Mouse (Mus musculus): Measurements from ENCODE around the gene Cd8b1. TPM values are rescaled to one million over a fixed set of nuclear protein-coding genes. Genes with fewer than 3 reads are reported as not detected.
"Not testable (repeated sequence)": the region's sequence is repeated elsewhere in the genome, so short reads cannot be mapped to it uniquely, and the experiment has no call there.

The Cd8b1 gene
- total RNA-seq (2014; fragmentation: Nextera tagmentation) = not detected in 2 replicates
- total RNA-seq (2017) = not detected in 2 replicates

DNA sequence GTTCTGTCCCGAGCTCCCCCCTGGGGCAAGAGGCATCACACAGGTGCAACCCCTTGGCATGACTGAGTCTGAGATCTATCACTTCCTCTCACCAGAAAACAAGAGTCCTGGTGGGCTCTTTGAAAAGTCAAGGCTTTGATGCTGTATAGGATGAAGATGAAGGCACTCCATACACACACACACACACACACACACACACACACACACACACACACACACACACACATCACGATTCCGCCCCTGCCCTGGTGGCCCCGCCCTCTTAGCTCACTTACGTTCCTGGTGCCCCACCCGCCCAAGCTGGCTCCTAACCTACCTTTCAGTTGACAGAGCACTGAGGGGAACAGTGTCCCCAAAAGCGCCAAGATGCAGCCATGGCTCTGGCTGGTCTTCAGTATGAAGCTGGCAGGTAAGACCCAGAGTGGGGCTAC, at the start of gene Cd8b1:
Gene Cd8b1 (plus strand): TSS at position 298 of the 431 bp plus-strand sequence.
- ATAC-seq (replicated peaks; ENCODE audit: poor library complexity, severe bottlenecking) = no peak

- ATAC-seq (replicated peaks; ENCODE audit: poor library complexity, severe bottlenecking) = no peak
Measured at GRCm38 (mm10) chr6:71273715-71274114, 48.9 kb upstream of the Cd8b1 start.

DNA sequence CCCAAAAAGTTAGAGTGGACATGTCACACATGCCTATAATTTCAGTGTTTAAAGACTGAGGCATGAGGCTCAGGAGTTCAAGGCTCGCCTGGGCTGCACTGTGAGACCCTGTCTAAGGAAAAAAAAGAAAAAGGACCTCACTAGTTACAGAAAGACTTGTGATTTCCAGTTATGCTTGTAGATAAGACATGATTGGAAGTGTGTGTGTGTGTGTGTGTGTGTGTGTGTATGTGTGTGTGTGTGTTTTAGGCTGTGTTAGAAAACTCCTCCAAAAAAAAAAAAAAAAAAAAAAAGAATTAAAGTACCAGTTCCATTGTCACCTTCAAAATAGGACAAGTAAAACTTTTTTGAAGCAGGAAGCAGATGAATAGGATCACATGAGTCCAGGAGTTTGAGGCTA, 48.0 kb upstream of the Cd8b1 start:
- no peak for ATAC-seq (replicated peaks; ENCODE audit: poor library complexity, severe bottlenecking)

DNA sequence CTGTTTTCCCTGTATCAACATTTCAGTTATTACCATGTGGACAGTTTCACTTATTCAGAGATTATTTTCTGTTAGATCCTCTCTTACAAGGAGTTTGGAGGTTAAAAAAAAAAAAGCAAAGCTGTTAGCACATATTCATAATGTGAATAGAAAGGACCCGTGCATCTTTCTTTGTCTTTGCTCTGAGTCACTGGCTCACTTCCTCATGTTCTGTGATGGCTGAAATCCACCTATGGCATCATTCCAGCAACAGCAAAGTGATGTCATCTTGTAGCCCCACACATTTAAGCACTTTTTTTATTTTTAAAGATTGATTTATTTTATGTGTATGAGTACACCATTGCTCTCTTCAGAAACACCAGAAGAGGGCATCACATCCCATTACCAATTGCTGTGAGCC, 43.2 kb upstream of the Cd8b1 start:
- ATAC-seq (replicated peaks; ENCODE audit: poor library complexity, severe bottlenecking) = peak; percentile 96

- peak; percentile 80 for ATAC-seq (replicated peaks; ENCODE audit: poor library complexity, severe bottlenecking)
Measured at GRCm38 (mm10) chr6:71293509-71293908, 29.1 kb upstream of the Cd8b1 start.

GRCm38 (mm10) chr6:71295303-71295702, 27.3 kb upstream of the Cd8b1 start:
- no peak for ATAC-seq (replicated peaks; ENCODE audit: poor library complexity, severe bottlenecking)

GRCm38 (mm10) chr6:71298051-71298450, 24.5 kb upstream of the Cd8b1 start:
- ATAC-seq (replicated peaks; ENCODE audit: poor library complexity, severe bottlenecking) = no peak

DNA sequence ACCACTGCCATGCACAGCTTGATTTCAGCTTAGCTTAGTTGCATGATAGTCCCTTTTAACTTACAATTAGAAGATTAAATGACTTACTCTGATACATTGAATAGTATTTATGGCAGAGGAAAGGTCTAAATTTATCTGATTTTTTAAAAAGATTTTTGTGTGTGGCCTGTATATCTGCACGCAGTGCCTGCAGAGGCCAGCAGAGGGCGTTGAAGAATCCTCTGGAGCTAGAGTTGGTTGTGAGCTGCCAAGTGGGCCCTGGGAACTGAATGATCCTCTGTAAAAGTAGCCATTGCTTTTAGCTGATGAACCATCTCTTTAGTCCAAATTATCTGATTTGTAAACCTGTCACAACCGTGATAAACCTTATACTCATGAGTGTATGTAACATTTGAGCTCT, 23.8 kb upstream of the Cd8b1 start:
- peak; percentile 66 for ATAC-seq (replicated peaks; ENCODE audit: poor library complexity, severe bottlenecking)

DNA sequence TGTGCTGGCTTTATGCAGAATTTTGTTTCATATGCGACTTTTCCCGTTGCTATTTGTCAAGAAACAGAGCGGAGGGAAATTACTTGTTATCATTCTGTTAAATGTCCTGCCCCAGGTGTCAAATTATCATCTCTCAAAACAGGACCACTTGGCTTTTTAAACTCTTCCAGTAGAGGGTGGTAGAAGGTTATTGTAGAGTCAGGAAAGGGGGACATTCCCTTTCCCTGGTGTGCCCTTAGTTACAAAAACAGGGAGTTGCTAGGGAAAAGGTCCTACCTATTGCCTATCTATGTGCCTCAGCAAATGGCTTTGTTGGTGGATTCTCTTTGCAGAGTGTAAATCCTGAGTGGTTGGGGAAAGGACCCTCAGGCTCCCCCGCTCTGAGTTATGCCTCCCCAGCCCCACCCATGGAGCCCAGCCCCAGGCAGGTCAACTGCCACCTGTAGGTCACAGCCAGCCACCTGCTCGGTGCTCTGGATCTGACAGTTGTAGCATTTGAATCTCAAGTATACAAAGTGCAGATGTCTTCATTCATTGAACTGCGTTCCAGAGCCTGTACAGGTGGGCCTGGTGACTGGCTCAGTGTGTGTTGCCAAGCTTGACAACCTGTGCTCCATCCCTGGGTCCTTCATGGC, 20.4 kb upstream of the Cd8b1 start:
- ATAC-seq (replicated peaks; ENCODE audit: poor library complexity, severe bottlenecking) = no peak

GRCm38 (mm10) chr6:71307486-71307885, 15.1 kb upstream of the Cd8b1 start:
- ATAC-seq (replicated peaks; ENCODE audit: poor library complexity, severe bottlenecking) = no peak

DNA sequence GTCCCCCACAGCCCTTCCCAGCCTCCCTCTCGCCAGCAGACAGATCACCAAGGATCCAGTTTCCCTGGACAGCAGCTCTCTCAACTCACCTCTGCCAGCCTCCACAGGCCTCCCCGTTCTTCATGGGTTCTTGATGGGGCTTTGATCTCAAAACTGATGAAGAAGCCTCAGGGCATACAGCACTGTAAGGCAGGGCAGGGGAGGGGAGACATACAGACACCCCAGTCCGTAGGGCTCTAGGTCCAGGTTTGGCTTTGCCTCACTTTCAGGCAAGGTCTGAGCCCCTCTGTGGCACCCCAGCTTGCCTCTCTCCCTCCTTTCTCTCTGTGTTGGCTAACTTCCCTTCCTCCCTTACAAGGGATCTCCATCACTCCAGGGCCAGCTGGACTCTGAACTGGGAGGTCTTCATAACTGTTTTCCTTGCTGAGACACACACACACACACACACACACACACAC, 733 bp upstream of the Cd8b1 start, which contains the start of gene Smyd1:
Gene Smyd1 (minus strand): TSS at position 408 of the 458 bp plus-strand sequence.
- ATAC-seq (replicated peaks; ENCODE audit: poor library complexity, severe bottlenecking) = no peak

- ATAC-seq (replicated peaks; ENCODE audit: poor library complexity, severe bottlenecking) = no peak
Measured at GRCm38 (mm10) chr6:71324816-71325215, 2.2 kb downstream of the Cd8b1 start.

DNA sequence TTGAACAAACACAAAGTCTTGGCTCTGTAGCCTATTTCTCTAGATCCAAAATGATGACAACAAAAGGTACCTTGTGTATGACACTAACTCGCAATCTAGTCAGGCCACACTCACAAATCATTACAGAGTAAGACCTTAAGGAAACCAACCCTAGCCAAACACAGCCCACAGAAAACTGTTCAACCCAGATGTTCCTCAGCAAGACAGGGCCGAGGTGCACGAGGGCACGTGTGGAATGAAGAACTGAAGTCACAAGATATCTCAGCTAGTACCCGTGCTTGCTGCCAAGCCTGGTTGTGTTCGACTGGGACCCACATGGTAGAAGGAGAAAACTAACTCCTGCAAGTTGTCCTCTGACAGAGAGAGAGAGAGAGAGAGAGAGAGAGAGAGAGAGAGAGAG, 7.3 kb downstream of the Cd8b1 start:
- ATAC-seq (replicated peaks; ENCODE audit: poor library complexity, severe bottlenecking) = no peak

DNA sequence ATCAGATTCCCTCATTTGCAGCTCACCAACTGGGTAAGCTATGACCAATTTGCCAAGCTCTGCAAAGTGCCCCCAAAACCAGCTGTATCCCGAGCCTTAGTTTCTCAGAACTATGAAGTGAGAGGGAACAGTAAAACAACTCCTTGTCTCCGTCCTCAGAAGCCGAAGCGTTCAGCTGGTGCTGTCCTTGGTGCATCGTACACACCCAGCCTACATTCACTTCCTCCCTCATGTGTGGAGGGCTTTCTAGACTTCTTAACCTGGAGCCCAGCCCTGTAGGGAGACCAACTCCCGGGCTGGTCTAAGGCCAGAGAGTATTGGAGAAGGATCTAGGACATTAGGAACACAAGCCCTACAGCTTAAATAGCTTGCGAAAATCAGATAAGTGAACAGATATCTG, 7.9 kb downstream of the Cd8b1 start:
- ATAC-seq (replicated peaks; ENCODE audit: poor library complexity, severe bottlenecking) = no peak

GRCm38 (mm10) chr6:71331491-71331890, 8.9 kb downstream of the Cd8b1 start:
- not testable (repeated sequence) for ATAC-seq (replicated peaks; ENCODE audit: poor library complexity, severe bottlenecking)

GRCm38 (mm10) chr6:71332236-71332965, 9.8 kb downstream of the Cd8b1 start:
- ATAC-seq (replicated peaks; ENCODE audit: poor library complexity, severe bottlenecking) = no peak

GRCm38 (mm10) chr6:71333031-71333430, 10.4 kb downstream of the Cd8b1 start:
- no peak for ATAC-seq (replicated peaks; ENCODE audit: poor library complexity, severe bottlenecking)

DNA sequence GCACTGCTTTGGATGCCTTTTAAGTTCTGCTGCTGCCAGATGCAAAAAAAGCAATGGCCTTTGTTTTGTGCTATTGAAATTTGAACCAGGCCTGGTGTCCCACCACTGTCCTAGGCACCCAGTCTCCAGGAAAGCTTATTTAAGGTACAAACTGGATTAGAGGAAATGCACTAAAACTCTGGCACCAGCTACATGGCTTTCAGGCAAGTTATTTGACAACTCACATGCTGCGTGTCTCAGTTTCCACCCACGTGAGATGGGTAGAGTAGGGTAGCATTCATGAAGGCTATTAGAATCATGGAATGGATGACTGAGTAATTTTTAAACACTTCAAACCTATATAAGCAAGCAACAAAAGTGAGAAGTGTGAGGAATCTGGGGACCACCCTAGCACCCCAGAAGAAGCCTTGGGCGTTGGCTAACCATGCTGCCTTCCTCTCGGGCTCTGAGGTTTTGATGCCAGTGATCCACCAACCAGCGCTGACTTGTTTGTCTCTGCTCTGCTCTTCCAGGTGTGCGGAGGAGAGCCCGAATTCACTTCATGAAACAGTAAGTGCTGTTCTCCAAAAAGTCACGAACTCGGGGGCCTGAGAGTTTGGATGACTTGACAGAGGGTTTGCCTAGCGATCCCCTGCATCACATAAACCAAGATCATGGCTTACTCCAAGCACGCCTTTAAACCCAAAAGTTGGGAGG, 11.1 kb downstream of the Cd8b1 start:
- no peak for ATAC-seq (replicated peaks; ENCODE audit: poor library complexity, severe bottlenecking)

DNA sequence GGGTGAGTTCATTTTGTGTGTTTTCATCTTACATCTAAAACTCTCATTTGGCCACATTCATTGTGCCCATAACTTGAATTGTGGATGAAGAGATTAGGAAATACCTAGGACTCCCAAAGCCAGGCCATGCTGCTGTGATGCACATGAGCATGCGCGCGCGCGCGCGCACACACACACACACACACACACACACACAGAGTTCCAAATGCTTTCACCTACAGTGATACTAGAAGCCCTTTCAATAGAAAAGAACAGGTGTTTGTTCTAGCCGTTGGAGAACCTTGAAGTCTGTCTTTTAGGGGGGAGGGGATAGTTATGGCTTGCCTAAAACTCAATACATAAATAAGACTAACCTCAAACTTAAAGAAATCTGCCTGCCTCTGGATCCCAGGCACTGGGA, 15.1 kb downstream of the Cd8b1 start:
- no peak for ATAC-seq (replicated peaks; ENCODE audit: poor library complexity, severe bottlenecking)

DNA sequence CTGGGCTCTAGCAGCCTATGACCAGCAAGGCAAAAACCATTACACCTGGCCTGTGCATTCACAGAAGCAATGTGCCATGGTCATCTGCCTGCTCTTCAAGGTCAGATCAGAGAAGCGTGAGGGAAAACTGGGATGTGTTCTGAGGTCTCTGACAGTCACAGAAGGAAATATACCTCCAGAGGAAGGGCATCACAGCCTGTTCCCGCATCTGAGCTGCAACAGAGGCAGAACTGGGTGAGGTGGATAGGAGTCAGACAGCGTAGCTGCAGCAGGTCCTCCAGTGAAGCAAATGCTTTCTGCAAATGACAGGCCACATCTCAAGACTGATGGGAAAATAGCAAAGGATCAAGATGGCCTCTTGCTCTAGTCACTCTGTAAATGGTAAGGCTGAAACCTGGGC, 16.4 kb downstream of the Cd8b1 start:
- ATAC-seq (replicated peaks; ENCODE audit: poor library complexity, severe bottlenecking) = no peak

DNA sequence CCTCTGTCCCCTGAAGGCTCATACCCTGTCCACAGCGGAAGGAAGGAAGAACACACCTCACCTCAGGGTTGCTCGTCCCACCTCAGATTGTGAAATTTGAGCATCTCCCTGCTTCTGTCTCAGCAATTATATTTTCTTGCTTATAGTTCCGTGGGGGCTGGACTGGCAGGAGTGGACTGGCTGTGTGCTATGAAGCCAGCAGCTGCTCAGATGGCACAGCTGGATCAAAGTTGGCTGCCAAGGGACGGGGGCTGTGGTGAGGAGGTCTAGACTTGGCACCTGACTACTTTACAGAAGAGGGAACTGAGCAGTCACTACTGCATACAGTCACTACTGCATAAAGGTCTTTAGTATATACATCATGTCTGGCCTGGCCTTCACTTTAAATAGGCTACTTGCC, 16.8 kb downstream of the Cd8b1 start:
- no peak for ATAC-seq (replicated peaks; ENCODE audit: poor library complexity, severe bottlenecking)
